Mouse (Mus musculus) stomach, postnatal 0 days (tissue): ENCODE results near the gene Mars. TPM values are rescaled to one million over a fixed set of nuclear protein-coding genes. Genes with fewer than 3 reads are reported as not detected.

ENCODE experiments used
- ATAC-seq: fragments of 200-750 bp; cut with Nextera tagmentation; 2 replicates; pipeline ENCODE4 v1.8.0; 2017; ENCODE audit not compliant: low FRiP score, low TSS enrichment
- DNase-seq: peaks from one replicate; pipeline ENCODE4 v3.0.0-alpha.2; 2016; ENCODE audit warnings: low spot score
- H3K27ac ChIP-seq: fragments of 300-500 bp; sonication (generic); replicated peaks from 2 replicates; pipeline ENCODE4 v1.5.1; 2014; ENCODE audit warnings: mild to moderate bottlenecking, control low read depth
- H3K27me3 ChIP-seq: fragments of 300-500 bp; sonication (generic); 2 replicates; pipeline ENCODE4 v1.6.1; 2014; ENCODE audit warnings: low read length; ENCODE audit not compliant: control insufficient read depth, insufficient read depth
- H3K36me3 ChIP-seq: fragments of 300-500 bp; sonication (generic); 2 replicates; pipeline ENCODE4 v1.6.1; 2014; ENCODE audit warnings: low read length, mixed read lengths; ENCODE audit not compliant: control insufficient read depth, insufficient read depth
- H3K4me1 ChIP-seq: fragments of 300-500 bp; sonication (generic); replicated peaks from 2 replicates; pipeline ENCODE4 v1.6.1; 2014; ENCODE audit warnings: antibody characterized with exemption; ENCODE audit not compliant: control insufficient read depth, insufficient read depth
- H3K4me2 ChIP-seq: fragments of 300-500 bp; sonication (generic); replicated peaks from 2 replicates; pipeline ENCODE4 v1.6.1; 2014; ENCODE audit warnings: low read depth, mild to moderate bottlenecking, control low read depth, moderate library complexity
- H3K4me3 ChIP-seq: fragments of 300-500 bp; sonication (generic); 2 replicates; pipeline ENCODE4 v1.5.1; 2014; ENCODE audit warnings: low read depth, low read length, control low read depth
- H3K9ac ChIP-seq: fragments of 300-500 bp; sonication (generic); 2 replicates; pipeline ENCODE4 v1.6.1; 2014; ENCODE audit warnings: mild to moderate bottlenecking, low read length, control low read depth, mixed read lengths
- H3K9me3 ChIP-seq: fragments of 300-500 bp; sonication (generic); 2 replicates; pipeline ENCODE4 v1.6.1; 2016; ENCODE audit warnings: low read length; ENCODE audit not compliant: control insufficient read depth
- CTCF ChIP-seq: IDR thresholded peaks from 2 replicates; pipeline ENCODE4 v1.5.1; 2016; ENCODE audit warnings: antibody characterized with exemption, low read depth, mild to moderate bottlenecking, moderate library complexity
- EP300 ChIP-seq: optimal IDR thresholded peaks from 2 replicates; pipeline ENCODE3; 2016; ENCODE audit warnings: antibody characterized with exemption
- WGBS: fragments of 180-500 bp; shearing (Covaris S2); extraction: QIAGEN DNeasy Blood & Tissue Kit; methylation state at CpG from one replicate; pipeline ENCODE4 v1.1.7; 2014; 5-methylcytosine and 5-hydroxymethylcytosine counted together
- polyA plus RNA-seq: library from polyadenylated mRNA; unstranded; fragments of >200 nt; fragmentation: Nextera tagmentation; extraction: Ambion mirVana; gene quantifications from 2 replicates; pipeline ENCODE4 v1.2.1, GENCODE M21; 2015

Gene Mars
- polyA plus RNA-seq, 1 experiment from 2014 or later = 70.4 TPM

GRCm38 (mm10) chr10:127326017-127326801 is 14.6 kb upstream of the Mars start:
- Histone ChIP-seq H3K4me2 (peak overlapping the region; percentile 97), H3K4me1 (peaks cover 10% of the 10 kb centered on the region; the same call in 1 of the 2 replicates), H3K9me3 (no peaks in the 10 kb centered on the region), H3K27me3 (no peaks in the 10 kb centered on the region), H3K27ac (no peak overlapping the region), H3K4me3 (peak overlapping the region; percentile 50), H3K36me3 (no peaks in the 10 kb centered on the region), H3K9ac (peak overlapping the region; percentile 62)
- no peak for TF ChIP-seq CTCF
- no peak for TF ChIP-seq EP300
- 3% methylated on average over 52 of the region's 54 CpGs for WGBS
- peak; percentile 19; the same call in 1 of the 2 replicates for ATAC-seq
- DNase-seq = peak; percentile 55

- WGBS = 47% methylated on average over 14 of the region's 14 CpGs
- Histone ChIP-seq H3K27me3 (no peaks in the 10 kb centered on the region), H3K36me3 (no peaks in the 10 kb centered on the region), H3K4me1 (peaks cover 10% of the 10 kb centered on the region; the same call in 1 of the 2 replicates), H3K9me3 (no peaks in the 10 kb centered on the region), H3K9ac (no peak overlapping the region; the same call in 1 of the 2 replicates), H3K4me2 (peak overlapping the region; percentile 97), H3K27ac (no peak overlapping the region), H3K4me3 (peak overlapping the region; percentile 50)
- TF ChIP-seq CTCF (no peak), EP300 (no peak)
- ATAC-seq = no peak
- no peak for DNase-seq
Measured at GRCm38 (mm10) chr10:127325454-127326016, 13.9 kb upstream of the Mars start.

- Histone ChIP-seq H3K36me3 (no peaks in the 10 kb centered on the region), H3K4me1 (peaks cover 10% of the 10 kb centered on the region; the same call in 1 of the 2 replicates), H3K9ac (no peak overlapping the region), H3K27me3 (no peaks in the 10 kb centered on the region), H3K4me2 (no peak overlapping the region), H3K27ac (no peak overlapping the region), H3K9me3 (no peaks in the 10 kb centered on the region), H3K4me3 (no peak overlapping the region)
- ATAC-seq (peak; percentile 20; the same call in 1 of the 2 replicates), DNase-seq (peak; percentile 82)
- 10% methylated on average over 6 of the region's 7 CpGs for WGBS
- no peak for TF ChIP-seq EP300
- TF ChIP-seq CTCF = peak; percentile 71
Measured at GRCm38 (mm10) chr10:127324495-127324894, 12.9 kb upstream of the Mars start.

GRCm38 (mm10) chr10:127323131-127323855 is 11.7 kb upstream of the Mars start:
- ATAC-seq = no peak
- H3K4me1 ChIP-seq = peaks cover 10% of the 10 kb centered on the region; the same call in 1 of the 2 replicates
- H3K4me2 ChIP-seq = no peak overlapping the region
- 67% methylated on average over 15 of the region's 17 CpGs for WGBS
- no peaks in the 10 kb centered on the region for H3K9me3 ChIP-seq
- TF ChIP-seq EP300 (no peak), CTCF (no peak)
- H3K9ac ChIP-seq = no peak overlapping the region
- no peak overlapping the region for H3K4me3 ChIP-seq
- DNase-seq = no peak
- no peak overlapping the region for H3K27ac ChIP-seq
- H3K27me3 ChIP-seq = no peaks in the 10 kb centered on the region
- H3K36me3 ChIP-seq = no peaks in the 10 kb centered on the region

- TF ChIP-seq CTCF (no peak), EP300 (no peak)
- no peaks in the 10 kb centered on the region for H3K27me3 ChIP-seq
- no peak for DNase-seq
- H3K27ac ChIP-seq = no peak overlapping the region
- no peak overlapping the region for H3K4me2 ChIP-seq
- H3K9ac ChIP-seq = no peak overlapping the region
- H3K9me3 ChIP-seq = no peaks in the 10 kb centered on the region
- H3K36me3 ChIP-seq = no peaks in the 10 kb centered on the region
- ATAC-seq = no peak
- H3K4me3 ChIP-seq = no peak overlapping the region
- WGBS = 61% methylated on average over 4 of the region's 4 CpGs
- peaks cover 10% of the 10 kb centered on the region; the same call in 1 of the 2 replicates for H3K4me1 ChIP-seq
Measured at GRCm38 (mm10) chr10:127322669-127323068, 11.1 kb upstream of the Mars start.
